Mouse (Mus musculus): ENCODE results near the gene Ndufs1. TPM values are rescaled to one million over a fixed set of nuclear protein-coding genes. Genes with fewer than 3 reads are reported as not detected.

The Ndufs1 gene
- polyA plus RNA-seq, 1 experiment from 2014 or later, result 102 TPM

GRCm38 (mm10) chr1:63110536-63111285 is 65.9 kb downstream of the Ndufs1 start:
- no peaks in the 10 kb centered on the region for H3K27me3 ChIP-seq (ENCODE audit: insufficient read depth, low read length)
- H3K9me3 ChIP-seq (ENCODE audit: low read length), result no peaks in the 10 kb centered on the region
- H3K4me1 ChIP-seq (ENCODE audit: insufficient read depth), result peaks cover 20% of the 10 kb centered on the region
- 55% methylated on average over 7 of the region's 7 CpGs for WGBS (ENCODE audit: insufficient replicate concordance)
- no peak overlapping the region for H3K27ac ChIP-seq (ENCODE audit: low read depth)
- H3K4me3 ChIP-seq (ENCODE audit: low read depth, low read length), result no peak overlapping the region
- no peak overlapping the region for H3K4me2 ChIP-seq (ENCODE audit: low read depth, low read length)
- ATAC-seq (no peak), DNase-seq (peak; percentile 69)
- H3K9ac ChIP-seq (replicated peaks), result no peak overlapping the region
- H3K36me3 ChIP-seq (replicated peaks; ENCODE audit: insufficient read depth, low read length), result no peaks in the 10 kb centered on the region; the same call in 1 of the 2 replicates
- no peak for TF ChIP-seq EP300 (IDR thresholded peaks at IDR 0.05; ENCODE audit: low read depth)
- TF ChIP-seq CTCF (IDR thresholded peaks at IDR 0.05; ENCODE audit: low read depth), result peak; percentile 67

- TF ChIP-seq CTCF (IDR thresholded peaks at IDR 0.05; ENCODE audit: low read depth) (no peak), EP300 (IDR thresholded peaks at IDR 0.05; ENCODE audit: low read depth) (no peak)
- H3K36me3 ChIP-seq (replicated peaks; ENCODE audit: insufficient read depth, low read length), result peaks cover 11% of the 10 kb centered on the region
- no peak overlapping the region for H3K4me3 ChIP-seq (ENCODE audit: low read depth, low read length)
- ATAC-seq (no peak), DNase-seq (no peak)
- 59% methylated on average over 6 of the region's 6 CpGs for WGBS (ENCODE audit: insufficient replicate concordance)
- no peaks in the 10 kb centered on the region for H3K27me3 ChIP-seq (ENCODE audit: insufficient read depth, low read length)
- 0 out of 2 replicates have a peak overlapping the region, but pooled peaks have one; percentile 48 for H3K27ac ChIP-seq (ENCODE audit: low read depth)
- 0 out of 2 replicates have a peak overlapping the region, but pooled peaks have one; percentile 27 for H3K9ac ChIP-seq (replicated peaks)
- no peak overlapping the region for H3K4me2 ChIP-seq (ENCODE audit: low read depth, low read length)
- H3K4me1 ChIP-seq (ENCODE audit: insufficient read depth), result peaks cover 20% of the 10 kb centered on the region
- H3K9me3 ChIP-seq (ENCODE audit: low read length), result no peaks in the 10 kb centered on the region
Measured at GRCm38 (mm10) chr1:63107614-63108327, 68.9 kb downstream of the Ndufs1 start.

DNA sequence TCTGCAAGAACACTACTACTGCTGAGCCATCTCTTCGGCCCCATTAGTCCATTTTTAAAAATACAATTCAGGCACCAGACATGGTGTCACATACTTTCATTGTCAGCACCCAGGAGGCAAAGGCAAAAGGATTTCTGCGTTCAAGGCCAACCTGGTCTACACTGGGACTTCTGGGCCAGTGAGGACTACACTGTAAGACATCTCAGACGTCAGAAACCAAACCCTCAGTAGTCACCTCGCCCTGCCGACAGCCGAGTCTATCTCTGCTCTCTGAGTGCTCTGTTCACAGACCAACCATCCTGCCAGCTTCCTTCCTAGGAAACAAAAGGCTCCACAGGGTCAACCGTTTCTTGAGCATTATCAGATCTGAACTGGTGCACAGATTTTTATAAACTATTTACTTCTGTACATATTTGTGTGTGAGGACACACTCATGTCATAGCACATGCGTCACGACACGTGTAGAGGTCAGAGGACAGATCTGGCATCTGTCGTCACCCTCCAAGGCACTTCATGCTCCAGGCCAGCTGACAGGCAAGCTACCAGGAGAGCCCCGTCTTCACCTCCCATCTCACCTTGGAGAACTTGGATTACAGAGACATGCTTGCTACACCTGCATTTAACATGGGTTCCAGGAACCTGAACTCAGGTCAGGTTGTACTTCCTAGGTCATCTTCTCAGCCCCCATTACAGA is 73.7 kb downstream of the Ndufs1 start:
- DNase-seq (no peak), ATAC-seq (no peak)
- Histone ChIP-seq H3K9me3 (ENCODE audit: low read length) (no peaks in the 10 kb centered on the region), H3K4me3 (ENCODE audit: low read depth, low read length) (no peak overlapping the region), H3K27ac (ENCODE audit: low read depth) (no peak overlapping the region), H3K27me3 (ENCODE audit: insufficient read depth, low read length) (no peaks in the 10 kb centered on the region), H3K4me2 (ENCODE audit: low read depth, low read length) (no peak overlapping the region), H3K4me1 (ENCODE audit: insufficient read depth) (peaks cover 4% of the 10 kb centered on the region; the same call in 1 of the 2 replicates), H3K36me3 (replicated peaks; ENCODE audit: insufficient read depth, low read length) (peaks cover 29% of the 10 kb centered on the region), H3K9ac (replicated peaks) (no peak overlapping the region)
- 82% methylated on average over 12 of the region's 12 CpGs for WGBS (ENCODE audit: insufficient replicate concordance)
- TF ChIP-seq CTCF (IDR thresholded peaks at IDR 0.05; ENCODE audit: low read depth), result no peak
- TF ChIP-seq EP300 (IDR thresholded peaks at IDR 0.05; ENCODE audit: low read depth), result no peak

GRCm38 (mm10) chr1:63100196-63100595 is 76.4 kb downstream of the Ndufs1 start:
- H3K4me1 ChIP-seq (ENCODE audit: insufficient read depth), result no peaks in the 10 kb centered on the region
- WGBS (ENCODE audit: insufficient replicate concordance), result 89% methylated on average over 8 of the region's 8 CpGs
- peaks cover 47% of the 10 kb centered on the region for H3K36me3 ChIP-seq (replicated peaks; ENCODE audit: insufficient read depth, low read length)
- H3K4me2 ChIP-seq (ENCODE audit: low read depth, low read length), result no peak overlapping the region
- ATAC-seq, result no peak
- no peaks in the 10 kb centered on the region for H3K27me3 ChIP-seq (ENCODE audit: insufficient read depth, low read length)
- TF ChIP-seq CTCF (IDR thresholded peaks at IDR 0.05; ENCODE audit: low read depth) (no peak), EP300 (IDR thresholded peaks at IDR 0.05; ENCODE audit: low read depth) (no peak)
- no peak overlapping the region for H3K4me3 ChIP-seq (ENCODE audit: low read depth, low read length)
- H3K9ac ChIP-seq (replicated peaks), result no peak overlapping the region
- no peak for DNase-seq
- H3K9me3 ChIP-seq (ENCODE audit: low read length), result no peaks in the 10 kb centered on the region
- H3K27ac ChIP-seq (ENCODE audit: low read depth), result no peak overlapping the region

GRCm38 (mm10) chr1:63098831-63099230 is 77.8 kb downstream of the Ndufs1 start:
- no peak overlapping the region for H3K9ac ChIP-seq (replicated peaks)
- 83% methylated on average over 4 of the region's 4 CpGs for WGBS (ENCODE audit: insufficient replicate concordance)
- TF ChIP-seq CTCF (IDR thresholded peaks at IDR 0.05; ENCODE audit: low read depth) (no peak), EP300 (IDR thresholded peaks at IDR 0.05; ENCODE audit: low read depth) (no peak)
- H3K4me3 ChIP-seq (ENCODE audit: low read depth, low read length), result no peak overlapping the region
- H3K27ac ChIP-seq (ENCODE audit: low read depth), result no peak overlapping the region
- ATAC-seq, result no peak
- no peaks in the 10 kb centered on the region for H3K4me1 ChIP-seq (ENCODE audit: insufficient read depth)
- no peaks in the 10 kb centered on the region for H3K27me3 ChIP-seq (ENCODE audit: insufficient read depth, low read length)
- peaks cover 50% of the 10 kb centered on the region for H3K36me3 ChIP-seq (replicated peaks; ENCODE audit: insufficient read depth, low read length)
- H3K4me2 ChIP-seq (ENCODE audit: low read depth, low read length), result no peak overlapping the region
- H3K9me3 ChIP-seq (ENCODE audit: low read length), result no peaks in the 10 kb centered on the region
- no peak for DNase-seq

GRCm38 (mm10) chr1:63096071-63096470 is 80.6 kb downstream of the Ndufs1 start:
- Histone ChIP-seq H3K36me3 (replicated peaks; ENCODE audit: insufficient read depth, low read length) (peaks cover 62% of the 10 kb centered on the region), H3K9ac (replicated peaks) (no peak overlapping the region), H3K4me3 (ENCODE audit: low read depth, low read length) (no peak overlapping the region), H3K4me1 (ENCODE audit: insufficient read depth) (no peaks in the 10 kb centered on the region), H3K4me2 (ENCODE audit: low read depth, low read length) (no peak overlapping the region), H3K9me3 (ENCODE audit: low read length) (no peaks in the 10 kb centered on the region), H3K27me3 (ENCODE audit: insufficient read depth, low read length) (no peaks in the 10 kb centered on the region), H3K27ac (ENCODE audit: low read depth) (no peak overlapping the region)
- TF ChIP-seq CTCF (IDR thresholded peaks at IDR 0.05; ENCODE audit: low read depth) (no peak), EP300 (IDR thresholded peaks at IDR 0.05; ENCODE audit: low read depth) (no peak)
- no peak for ATAC-seq
- no peak for DNase-seq
- 89% methylated on average over 5 of the region's 5 CpGs for WGBS (ENCODE audit: insufficient replicate concordance)

Small RNAs within 50 kb of the gene (microRNA-seq; reads per million reads assigned to microRNA genes)
- gene Gm24557, result not detected
- not detected for gene Gm27512

Other genes with a start within 250 kb of the Ndufs1 start
- 2.3 and 2.8 TPM in 2 replicates for gene Ino80d, start 62.2 kb downstream of the Ndufs1 start, polyA plus RNA-seq (2015; fragmentation: Nextera tagmentation; extraction: Ambion mirVana)
- gene Eef1b2, start within 50 bp of the Ndufs1 start, polyA plus RNA-seq (2015; fragmentation: Nextera tagmentation; extraction: Ambion mirVana), result 352 and 364 TPM in 2 replicates
- 0.05 TPM in 1 of 2 replicates, not detected in the other for gene Gpr1, start 37.7 kb upstream of the Ndufs1 start, polyA plus RNA-seq (2015; fragmentation: Nextera tagmentation; extraction: Ambion mirVana)
- 0.25 and 0.54 TPM in 2 replicates for gene Zdbf2, start 96.4 kb upstream of the Ndufs1 start, polyA plus RNA-seq (2015; fragmentation: Nextera tagmentation; extraction: Ambion mirVana)